Mouse (Mus musculus) hindbrain, embryonic 13.5 days (tissue): ENCODE data around the gene Sprr2a2. TPM values are rescaled to one million over a fixed set of nuclear protein-coding genes. Genes with fewer than 3 reads are reported as not detected.
"Not testable (repeated sequence)": the region's sequence is repeated elsewhere in the genome, so short reads cannot be mapped to it uniquely, and the experiment has no call there.

Experiments
- ATAC-seq: fragments of 200-750 bp; cut with Nextera tagmentation; 2 replicates; pipeline ENCODE4 v1.8.0; 2017; ENCODE audit warnings: moderate TSS enrichment; ENCODE audit not compliant: low FRiP score
- H3K27ac ChIP-seq: fragments of 300-500 bp; sonication (generic); 2 replicates; pipeline ENCODE4 v1.5.1; 2015; ENCODE audit warnings: inconsistent platforms, mild to moderate bottlenecking, moderate library complexity
- H3K27me3 ChIP-seq: fragments of 300-500 bp; sonication (generic); 2 replicates; pipeline ENCODE4 v1.6.1; 2015; ENCODE audit warnings: mild to moderate bottlenecking, inconsistent platforms
- H3K36me3 ChIP-seq: fragments of 300-500 bp; sonication (generic); 2 replicates; pipeline ENCODE4 v1.6.1; 2015; ENCODE audit warnings: mild to moderate bottlenecking, inconsistent platforms
- H3K4me1 ChIP-seq: fragments of 300-500 bp; sonication (generic); replicated peaks from 2 replicates; pipeline ENCODE4 v1.6.1; 2015; ENCODE audit warnings: inconsistent platforms
- H3K4me2 ChIP-seq: fragments of 300-500 bp; sonication (generic); 2 replicates; pipeline ENCODE4 v1.6.1; 2015; ENCODE audit warnings: inconsistent platforms, mild to moderate bottlenecking, moderate library complexity
- H3K4me3 ChIP-seq: fragments of 300-500 bp; sonication (generic); 2 replicates; pipeline ENCODE4 v1.5.1; 2015; ENCODE audit warnings: mild to moderate bottlenecking, inconsistent platforms
- H3K9ac ChIP-seq: fragments of 300-500 bp; sonication (generic); 2 replicates; pipeline ENCODE4 v1.6.1; 2015; ENCODE audit warnings: mild to moderate bottlenecking, inconsistent platforms
- H3K9me3 ChIP-seq: fragments of 300-500 bp; sonication (generic); 2 replicates; pipeline ENCODE4 v1.6.1; 2016; ENCODE audit warnings: inconsistent platforms
- WGBS: fragments of 180-500 bp; shearing (Covaris S2); methylation state at CpG from one replicate; pipeline ENCODE4 v1.1.7; 2015; 5-methylcytosine and 5-hydroxymethylcytosine counted together
- polyA plus RNA-seq: library from polyadenylated mRNA; unstranded; fragments of >200 nt; fragmentation: Nextera tagmentation; extraction: Ambion mirVana; gene quantifications from 2 replicates; pipeline ENCODE4 v1.2.1, GENCODE M21; 2015

The Sprr2a2 gene
- polyA plus RNA-seq, 1 experiment from 2014 or later: not detected

- H3K9me3 ChIP-seq, H3K36me3 ChIP-seq, ATAC-seq: not testable (repeated sequence)
Observed at GRCm38 (mm10) chr3:92239197-92239596, 23.5 kb downstream of the Sprr2a2 start.

GRCm38 (mm10) chr3:92244833-92245232, 29.1 kb downstream of the Sprr2a2 start:
- not testable (repeated sequence) for H3K27me3 ChIP-seq, H3K36me3 ChIP-seq, H3K9me3 ChIP-seq, H3K4me1 ChIP-seq, H3K4me2 ChIP-seq, H3K4me3 ChIP-seq, H3K9ac ChIP-seq, H3K27ac ChIP-seq
- peak; percentile 26; the same call in 1 of the 2 replicates for ATAC-seq

More at GRCm38 (mm10) chr3:92239197-92239596, 23.5 kb downstream of the Sprr2a2 start:
- no CpG with 5 or more reads among the region's 1 CpGs for WGBS
- H3K9ac ChIP-seq, H3K4me3 ChIP-seq, H3K4me2 ChIP-seq, H3K27me3 ChIP-seq, H3K4me1 ChIP-seq, H3K27ac ChIP-seq: not testable (repeated sequence)

GRCm38 (mm10) chr3:92246245-92246644, 30.5 kb downstream of the Sprr2a2 start:
- not testable (repeated sequence) for H3K4me3 ChIP-seq, ATAC-seq, H3K4me1 ChIP-seq, H3K9me3 ChIP-seq, H3K9ac ChIP-seq, H3K4me2 ChIP-seq, H3K27me3 ChIP-seq, H3K36me3 ChIP-seq, H3K27ac ChIP-seq
- no CpG with 5 or more reads among the region's 10 CpGs for WGBS

DNA sequence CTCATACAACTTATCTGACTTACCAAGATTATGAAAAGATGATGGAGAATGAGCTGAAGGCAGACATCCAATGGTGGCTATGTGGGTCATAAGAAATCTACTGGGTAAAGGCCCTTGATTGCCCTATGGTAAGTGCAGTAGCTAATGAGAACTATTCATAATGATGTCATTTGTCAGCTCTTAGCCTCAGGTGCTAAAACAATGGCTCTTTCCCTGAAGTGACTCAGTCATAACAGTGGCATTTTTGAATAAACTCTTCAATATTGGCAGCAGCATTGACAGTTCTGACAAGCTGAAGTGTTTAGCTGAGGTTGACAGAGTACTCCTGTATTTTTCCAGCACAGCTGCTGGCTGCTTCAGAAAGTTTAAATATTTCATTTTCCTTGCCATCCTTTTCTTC, 32.8 kb downstream of the Sprr2a2 start:
- ATAC-seq: not testable (repeated sequence)

DNA sequence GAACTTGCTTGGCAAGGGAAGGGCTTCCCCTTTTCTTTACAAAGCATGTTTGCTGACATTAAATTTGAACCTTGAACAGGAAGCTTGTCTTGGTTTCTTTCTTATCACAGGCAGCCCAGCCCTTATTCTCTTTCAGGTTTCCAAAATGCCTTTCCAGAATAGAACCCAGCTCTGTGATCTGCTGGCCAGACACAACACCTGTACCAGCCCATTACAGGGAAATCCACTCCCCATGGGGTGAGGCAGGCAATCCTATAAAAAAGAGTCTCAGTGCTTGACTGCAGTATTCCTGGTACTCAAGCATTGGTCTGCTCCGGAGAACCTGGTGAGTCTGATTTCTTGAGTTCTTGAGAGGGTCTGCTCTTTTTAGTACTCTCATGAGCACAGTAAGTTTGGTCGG, 34.7 kb downstream of the Sprr2a2 start:
- ATAC-seq, H3K27ac ChIP-seq, H3K36me3 ChIP-seq, H3K4me3 ChIP-seq, H3K9me3 ChIP-seq, H3K4me2 ChIP-seq, H3K9ac ChIP-seq, H3K4me1 ChIP-seq, H3K27me3 ChIP-seq: not testable (repeated sequence)
- 96% methylated on average over 2 of the region's 2 CpGs for WGBS

More for the DNA sequence above, 32.8 kb downstream of the Sprr2a2 start:
- H3K36me3 ChIP-seq, H3K4me3 ChIP-seq, H3K4me1 ChIP-seq, H3K27me3 ChIP-seq, H3K9me3 ChIP-seq, H3K4me2 ChIP-seq, H3K9ac ChIP-seq, H3K27ac ChIP-seq: not testable (repeated sequence)

DNA sequence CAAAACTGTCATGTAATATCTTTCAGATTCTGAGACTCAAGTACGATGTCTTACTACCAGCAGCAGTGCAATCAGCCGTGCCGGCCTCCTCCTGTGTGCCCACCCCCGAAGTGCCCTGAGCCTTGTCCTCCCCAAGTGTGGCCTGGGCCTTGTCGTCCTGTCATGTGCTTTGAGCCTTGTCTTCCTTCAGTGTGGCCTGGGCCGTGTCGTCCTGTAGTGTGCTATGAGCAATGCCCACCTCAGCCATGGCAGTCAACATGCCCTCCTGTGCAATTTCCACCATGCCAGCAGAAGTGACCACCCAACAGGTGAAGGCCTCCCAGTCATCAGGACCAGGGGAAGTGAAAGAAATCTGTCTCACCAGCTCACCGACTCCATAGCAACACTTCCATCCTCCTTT, 38.1 kb downstream of the Sprr2a2 start:
- not testable (repeated sequence) for H3K4me1 ChIP-seq, H3K9me3 ChIP-seq, H3K9ac ChIP-seq, H3K27me3 ChIP-seq, H3K4me2 ChIP-seq, H3K36me3 ChIP-seq, H3K27ac ChIP-seq, H3K4me3 ChIP-seq
- ATAC-seq: peak; percentile 60
- no CpG with 5 or more reads among the region's 8 CpGs for WGBS

- not testable (repeated sequence) for H3K9ac ChIP-seq, H3K36me3 ChIP-seq, H3K27me3 ChIP-seq, H3K4me1 ChIP-seq, H3K4me2 ChIP-seq, H3K4me3 ChIP-seq, H3K9me3 ChIP-seq, H3K27ac ChIP-seq
- ATAC-seq: peak; percentile 62
Observed at GRCm38 (mm10) chr3:92258526-92258925, 42.8 kb downstream of the Sprr2a2 start.

GRCm38 (mm10) chr3:92263462-92263861, 47.7 kb downstream of the Sprr2a2 start:
- WGBS: no CpG with 5 or more reads among the region's 2 CpGs
- ATAC-seq: not testable (repeated sequence)

GRCm38 (mm10) chr3:92271414-92271985, 55.8 kb downstream of the Sprr2a2 start:
- not testable (repeated sequence) for H3K27me3 ChIP-seq, H3K4me3 ChIP-seq, H3K9me3 ChIP-seq, H3K27ac ChIP-seq, H3K4me1 ChIP-seq, H3K9ac ChIP-seq, ATAC-seq, H3K36me3 ChIP-seq, H3K4me2 ChIP-seq
- no CpG with 5 or more reads among the region's 4 CpGs for WGBS

More at GRCm38 (mm10) chr3:92263462-92263861, 47.7 kb downstream of the Sprr2a2 start:
- not testable (repeated sequence) for H3K9me3 ChIP-seq, H3K9ac ChIP-seq, H3K36me3 ChIP-seq, H3K27me3 ChIP-seq, H3K27ac ChIP-seq, H3K4me3 ChIP-seq, H3K4me1 ChIP-seq, H3K4me2 ChIP-seq

- not testable (repeated sequence) for H3K4me3 ChIP-seq, H3K27me3 ChIP-seq, H3K27ac ChIP-seq, H3K9ac ChIP-seq, H3K4me2 ChIP-seq, H3K36me3 ChIP-seq, H3K9me3 ChIP-seq, ATAC-seq, H3K4me1 ChIP-seq
Observed at GRCm38 (mm10) chr3:92273504-92273903, 57.8 kb downstream of the Sprr2a2 start.

GRCm38 (mm10) chr3:92274018-92274417, 58.3 kb downstream of the Sprr2a2 start:
- no CpG with 5 or more reads among the region's 1 CpGs for WGBS
- not testable (repeated sequence) for H3K9me3 ChIP-seq, H3K27ac ChIP-seq, H3K9ac ChIP-seq, H3K4me2 ChIP-seq, ATAC-seq, H3K4me3 ChIP-seq, H3K27me3 ChIP-seq, H3K36me3 ChIP-seq, H3K4me1 ChIP-seq

GRCm38 (mm10) chr3:92279663-92280062, 63.9 kb downstream of the Sprr2a2 start:
- H3K4me1 ChIP-seq, H3K4me2 ChIP-seq, H3K27ac ChIP-seq, H3K4me3 ChIP-seq, H3K9ac ChIP-seq, H3K27me3 ChIP-seq, H3K9me3 ChIP-seq, H3K36me3 ChIP-seq: not testable (repeated sequence)
- ATAC-seq: 0 out of 2 replicates have a peak, but pooled peaks have one; percentile 23

DNA sequence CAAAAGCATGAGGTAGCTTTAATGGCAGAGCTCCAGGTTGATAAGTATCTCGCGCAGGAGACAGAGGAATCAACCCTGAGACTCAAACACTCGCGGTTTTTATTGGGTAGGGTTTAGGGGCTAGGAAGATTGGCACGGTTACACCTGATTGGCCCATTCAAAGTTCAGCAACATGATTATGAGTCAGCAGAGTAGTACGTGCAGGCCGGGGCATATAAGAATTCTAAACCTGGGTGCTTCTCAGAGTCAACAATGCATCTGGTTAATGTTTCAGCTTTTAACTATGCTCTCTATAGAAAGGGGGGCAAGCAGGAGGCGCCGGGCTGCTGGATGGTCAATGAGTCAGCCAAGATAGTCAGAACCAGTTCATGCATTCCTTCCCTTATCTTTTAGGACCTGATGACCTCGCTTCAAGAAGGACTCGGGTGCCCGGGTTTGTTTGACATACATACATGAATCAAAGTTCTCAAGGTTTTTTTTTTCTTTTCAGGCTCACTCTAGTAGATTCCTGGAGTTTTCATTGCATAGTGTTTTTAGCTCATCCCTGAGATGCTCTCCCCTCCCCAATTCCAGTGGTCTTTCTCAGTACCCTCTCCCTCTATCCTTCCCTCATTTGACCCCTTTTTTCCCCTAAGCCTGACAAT, 65.4 kb downstream of the Sprr2a2 start:
- 52% methylated on average over 5 of the region's 12 CpGs for WGBS
- H3K9me3 ChIP-seq, H3K4me2 ChIP-seq, H3K27ac ChIP-seq, H3K4me1 ChIP-seq, H3K27me3 ChIP-seq, H3K9ac ChIP-seq, H3K4me3 ChIP-seq, H3K36me3 ChIP-seq, ATAC-seq: not testable (repeated sequence)
